Mouse (Mus musculus): ENCODE measurements around the gene Cryz.
A peak's percentile ranks its signal among the peaks of the same experiment; 100 is the strongest.

Gene Cryz

DNA sequence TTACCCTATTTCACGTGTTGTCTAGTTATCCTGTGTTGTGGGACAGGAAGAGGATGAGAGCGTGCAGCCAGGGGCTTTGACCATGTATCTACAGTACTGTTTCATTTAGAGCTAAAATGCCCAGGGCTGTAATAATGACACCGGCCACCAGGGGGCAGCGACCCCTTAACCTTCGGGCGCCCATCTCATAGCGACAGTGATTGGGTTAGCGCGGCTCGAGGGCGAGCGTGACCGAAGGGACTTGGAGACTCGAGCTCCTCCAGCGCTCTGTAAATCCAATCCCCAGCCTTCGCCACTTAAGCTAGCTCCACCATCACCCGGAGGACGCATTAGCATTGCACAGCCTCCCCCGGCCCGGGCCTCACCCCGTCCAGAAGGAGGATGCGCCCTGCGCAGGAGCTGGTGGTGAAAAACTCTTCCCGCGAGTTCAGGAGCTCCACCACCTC lies at the start of gene Cryz:
Gene Cryz, plus strand, starts transcription at position 224 of the 446 bp plus-strand sequence.
- peak; percentile 93 for DNase-seq (ENCODE audit: inconsistent ontology term)

GRCm38 (mm10) chr3:154547549-154548426 lies 48.7 kb upstream of the Cryz start:
- DNase-seq (ENCODE audit: inconsistent ontology term), result peak; percentile 37

GRCm38 (mm10) chr3:154548868-154549301 lies 47.6 kb upstream of the Cryz start:
- DNase-seq (ENCODE audit: inconsistent ontology term), result no peak

- no peak for DNase-seq (ENCODE audit: inconsistent ontology term)
Measured at GRCm38 (mm10) chr3:154550326-154551034, 46.0 kb upstream of the Cryz start.

DNA sequence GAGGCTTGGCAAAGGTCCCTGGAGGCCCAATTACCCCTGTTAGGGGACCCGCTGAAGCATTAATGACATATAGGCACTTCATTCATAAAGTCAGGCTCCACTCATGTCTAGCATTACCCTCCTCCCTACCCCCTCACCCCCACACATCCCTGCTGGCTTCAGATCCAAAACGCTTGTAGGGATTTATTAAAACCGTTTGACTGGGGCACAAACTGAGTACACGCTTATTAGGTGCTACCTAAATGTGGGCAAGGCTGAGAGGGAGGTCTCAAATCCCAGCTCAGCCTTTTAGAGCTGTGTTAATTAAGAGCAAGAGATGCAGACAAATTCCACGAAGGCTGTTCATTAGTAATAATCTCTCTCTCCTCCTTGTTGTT lies 45.5 kb upstream of the Cryz start:
- no peak for DNase-seq (ENCODE audit: inconsistent ontology term)

DNA sequence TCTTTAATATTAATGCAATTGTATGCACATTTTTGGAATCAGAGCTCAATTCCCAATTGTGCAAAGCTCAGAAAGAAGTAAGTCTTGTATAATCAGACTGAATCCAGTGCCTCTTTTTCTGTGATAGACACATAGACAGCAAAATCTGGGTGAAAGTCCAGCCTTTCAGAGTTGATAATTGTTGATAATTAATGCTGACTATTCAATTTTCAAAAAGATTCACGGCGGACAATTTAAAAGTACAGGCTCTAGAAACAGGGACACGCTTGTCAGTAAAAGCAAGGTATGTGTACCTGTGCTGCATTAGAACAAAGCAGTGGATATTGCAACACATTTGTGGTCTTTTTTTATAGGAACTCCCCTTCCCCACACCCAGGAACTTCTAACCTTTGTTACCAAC lies 34.3 kb upstream of the Cryz start:
- no peak for DNase-seq (ENCODE audit: inconsistent ontology term)

GRCm38 (mm10) chr3:154565437-154565836 lies 31.1 kb upstream of the Cryz start:
- no peak for DNase-seq (ENCODE audit: inconsistent ontology term)

GRCm38 (mm10) chr3:154570029-154570575 lies 26.4 kb upstream of the Cryz start:
- peak; percentile 20 for DNase-seq (ENCODE audit: inconsistent ontology term)

GRCm38 (mm10) chr3:154570786-154571185 lies 25.7 kb upstream of the Cryz start:
- peak; percentile 39 for DNase-seq (ENCODE audit: inconsistent ontology term)

- peak; percentile 67 for DNase-seq (ENCODE audit: inconsistent ontology term)
Measured at GRCm38 (mm10) chr3:154572341-154572972, 24.1 kb upstream of the Cryz start.

DNA sequence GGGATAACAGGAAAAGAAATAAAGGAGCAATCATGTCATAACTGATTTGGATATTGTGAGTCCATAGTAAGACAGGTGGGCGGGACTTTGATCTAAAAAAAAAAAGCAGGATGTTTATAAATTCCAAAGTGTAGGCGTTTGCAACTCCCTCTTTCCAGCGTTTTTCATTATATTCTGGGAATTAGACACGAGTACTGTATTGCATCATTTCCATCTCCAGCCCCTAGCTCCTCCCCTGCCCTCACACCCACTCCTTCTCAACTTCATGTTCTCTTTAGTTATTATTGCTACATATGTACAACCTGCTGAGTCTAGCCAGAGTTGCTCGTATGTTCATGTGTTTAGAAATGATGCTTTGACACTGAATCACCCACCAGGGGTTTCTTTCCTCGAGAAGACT lies 22.8 kb upstream of the Cryz start:
- no peak for DNase-seq (ENCODE audit: inconsistent ontology term)

GRCm38 (mm10) chr3:154577895-154578294 lies 18.6 kb upstream of the Cryz start:
- no peak for DNase-seq (ENCODE audit: inconsistent ontology term)

DNA sequence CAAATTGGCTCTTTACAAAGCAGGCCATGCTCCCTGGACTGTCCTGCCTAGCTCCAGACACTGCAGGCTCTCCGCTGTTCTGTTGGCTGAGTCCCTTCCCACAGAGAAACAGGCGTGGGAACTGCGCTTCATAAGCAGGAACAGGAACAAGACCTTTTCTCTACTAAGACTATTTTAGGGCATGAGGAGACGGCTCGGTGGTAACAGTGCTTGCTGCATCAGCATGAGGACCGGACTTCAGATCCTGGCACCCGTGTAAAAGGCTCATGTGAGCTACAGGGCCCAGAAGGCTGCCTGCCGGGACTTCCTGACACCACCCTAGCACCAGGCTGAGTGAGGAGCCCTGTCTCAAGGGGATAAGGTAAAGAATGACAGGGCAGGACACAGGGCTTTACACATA lies 12.2 kb upstream of the Cryz start:
- no peak for DNase-seq (ENCODE audit: inconsistent ontology term)

DNA sequence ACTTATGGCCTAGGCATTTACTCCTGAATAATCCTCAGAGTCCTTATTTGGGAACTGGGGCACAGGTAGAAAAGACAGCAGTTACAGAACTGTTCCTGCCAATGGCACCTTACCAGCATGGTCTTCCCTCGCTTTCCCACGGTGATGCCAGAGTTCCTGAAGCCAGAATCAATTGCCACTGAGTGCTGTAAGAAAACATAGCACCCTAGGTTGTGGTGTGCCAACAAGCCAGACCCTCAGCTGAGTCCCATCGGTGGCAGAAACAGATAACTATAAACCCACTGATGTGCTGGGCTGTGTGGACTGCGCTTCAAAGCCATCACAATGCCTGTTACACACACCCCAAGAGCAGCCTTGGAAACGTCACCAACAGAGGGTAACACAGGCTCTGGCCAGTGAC lies 5.5 kb upstream of the Cryz start:
- DNase-seq (ENCODE audit: inconsistent ontology term), result no peak

DNA sequence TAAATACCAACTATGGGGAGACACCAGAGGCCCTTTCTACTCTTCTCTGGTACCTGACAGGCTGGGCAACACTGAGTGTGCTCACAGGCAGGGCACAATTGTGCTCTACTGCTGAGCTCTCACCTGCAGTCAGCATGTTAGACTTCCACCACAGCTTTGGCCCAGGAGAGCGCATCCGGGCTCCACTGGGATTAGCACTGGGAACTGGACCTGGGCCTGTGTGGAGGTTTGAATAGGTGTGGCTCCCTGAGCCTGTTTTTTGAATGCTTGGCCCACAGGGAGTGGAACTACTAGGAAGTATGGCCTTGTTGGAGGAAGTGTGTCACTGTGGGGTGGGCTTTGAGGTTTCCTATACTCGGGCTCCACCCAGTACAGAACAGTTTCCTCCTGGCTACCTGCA lies 4.9 kb upstream of the Cryz start:
- no peak for DNase-seq (ENCODE audit: inconsistent ontology term)

GRCm38 (mm10) chr3:154593596-154593995 lies 2.9 kb upstream of the Cryz start:
- DNase-seq (ENCODE audit: inconsistent ontology term), result no peak

- DNase-seq (ENCODE audit: inconsistent ontology term), result no peak
Measured at GRCm38 (mm10) chr3:154594156-154594555, 2.4 kb upstream of the Cryz start.

DNA sequence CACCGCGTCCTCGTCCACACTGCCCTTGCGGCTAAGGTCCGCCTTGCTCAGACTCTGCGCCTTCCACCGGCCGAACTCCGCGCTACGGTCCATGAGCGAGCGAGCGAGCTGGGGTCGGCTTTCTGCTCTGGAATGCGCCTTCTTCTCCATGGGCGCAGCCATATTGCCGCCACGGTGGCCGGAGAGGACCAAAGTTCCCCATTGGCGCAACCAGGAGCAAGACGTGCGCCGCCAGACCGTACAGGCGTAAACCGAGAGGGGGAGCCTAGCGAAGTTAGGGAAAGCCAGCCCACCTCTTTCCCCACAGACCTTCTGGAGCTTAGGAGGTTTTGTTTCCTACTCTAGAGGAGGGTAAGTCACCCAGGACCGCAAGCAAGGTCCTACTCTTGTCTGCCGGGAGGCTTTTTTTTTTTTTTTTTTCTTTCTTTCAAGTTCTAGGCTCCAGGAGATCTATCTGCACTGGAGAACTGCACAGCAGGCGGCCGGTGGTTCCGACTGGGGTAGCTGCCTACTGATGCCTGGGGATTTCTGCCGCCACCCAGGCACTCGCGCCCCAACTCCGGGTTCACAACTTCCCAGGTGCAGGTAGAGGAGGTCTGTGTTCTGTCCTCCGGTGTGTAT lies 533 bp downstream of the Cryz start, which contains the start of gene Tyw3:
Gene Tyw3, minus strand, starts transcription at position 171 of the 621 bp plus-strand sequence.
- peak; percentile 97 for DNase-seq (ENCODE audit: inconsistent ontology term)

DNA sequence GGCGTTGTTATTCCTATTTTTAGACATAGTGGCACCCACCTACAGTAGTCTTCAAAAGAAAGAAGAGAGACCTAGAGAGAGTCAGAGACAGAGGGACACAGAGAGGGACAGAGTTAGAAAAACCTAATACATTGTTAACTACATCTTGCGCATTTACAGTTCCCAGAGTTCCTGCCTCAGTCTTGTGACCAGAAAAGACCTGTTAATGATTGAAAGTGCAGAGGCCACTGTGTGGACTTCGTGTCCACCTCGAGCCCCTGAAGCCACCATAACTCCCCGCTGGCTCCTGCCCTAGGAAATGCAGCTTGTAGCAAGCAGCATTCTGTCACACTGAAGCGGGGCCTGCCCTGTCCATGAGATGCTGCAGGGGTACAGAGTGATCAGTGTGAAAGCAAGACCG lies 1.1 kb downstream of the Cryz start:
- no peak for DNase-seq (ENCODE audit: inconsistent ontology term)

- DNase-seq (ENCODE audit: inconsistent ontology term), result no peak
Measured at GRCm38 (mm10) chr3:154602141-154602540, 5.6 kb downstream of the Cryz start.

DNA sequence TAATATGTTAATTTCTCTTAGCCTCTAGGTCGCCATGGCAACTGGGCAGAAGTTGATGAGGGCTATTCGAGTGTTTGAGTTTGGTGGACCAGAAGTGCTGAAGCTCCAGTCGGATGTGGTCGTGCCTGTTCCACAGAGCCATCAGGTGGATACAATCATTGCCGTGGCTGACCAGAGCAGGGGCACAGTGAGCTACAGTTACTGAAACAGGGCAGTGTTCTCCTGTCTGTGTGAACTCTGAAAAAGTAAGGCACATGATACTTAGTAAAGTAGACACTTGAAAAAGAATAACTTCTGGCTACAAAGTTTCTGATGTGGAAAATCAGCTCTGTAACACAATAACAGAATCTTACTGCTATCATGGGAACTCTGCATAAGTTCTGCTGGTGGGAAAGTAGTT lies 8.4 kb downstream of the Cryz start:
- no peak for DNase-seq (ENCODE audit: inconsistent ontology term)

GRCm38 (mm10) chr3:154607896-154608295 lies 11.4 kb downstream of the Cryz start:
- no peak for DNase-seq (ENCODE audit: inconsistent ontology term)

Data from Muller cell, postnatal 12 days (primary cell).